Mouse (Mus musculus): Measurements from ENCODE around the gene Sgsm3. TPM values are rescaled to one million over a fixed set of nuclear protein-coding genes. Genes with fewer than 3 reads are reported as not detected.
A peak's percentile ranks its signal among the peaks of the same experiment; 100 is the strongest.

Sgsm3 gene
- polyA plus RNA-seq, 1 experiment from 2014 or later, result 52.5 TPM

GRCm38 (mm10) chr15:81032941-81033629 is 55.5 kb downstream of the Sgsm3 start:
- no peaks in the 10 kb centered on the region for H3K9me3 ChIP-seq
- ATAC-seq, result no peak
- H3K4me1 ChIP-seq (replicated peaks), result peaks cover 26% of the 10 kb centered on the region
- 52% methylated on average over 8 of the region's 9 CpGs for WGBS
- H3K36me3 ChIP-seq, result no peaks in the 10 kb centered on the region
- no peaks in the 10 kb centered on the region for H3K27me3 ChIP-seq
- H3K4me2 ChIP-seq (replicated peaks), result no peak overlapping the region
- no peak overlapping the region for H3K4me3 ChIP-seq (replicated peaks)
- no peak overlapping the region for H3K9ac ChIP-seq (replicated peaks)
- H3K27ac ChIP-seq, result no peak overlapping the region

- no peak for ATAC-seq
- H3K27me3 ChIP-seq, result no peaks in the 10 kb centered on the region
- H3K4me1 ChIP-seq (replicated peaks), result peaks cover 26% of the 10 kb centered on the region
- H3K9me3 ChIP-seq, result no peaks in the 10 kb centered on the region
- H3K4me3 ChIP-seq (replicated peaks), result no peak overlapping the region
- H3K36me3 ChIP-seq, result no peaks in the 10 kb centered on the region
- H3K9ac ChIP-seq (replicated peaks), result no peak overlapping the region
- no peak overlapping the region for H3K27ac ChIP-seq
- 82% methylated on average over 6 of the region's 6 CpGs for WGBS
- no peak overlapping the region for H3K4me2 ChIP-seq (replicated peaks)
Observed at GRCm38 (mm10) chr15:81034119-81034518, 56.6 kb downstream of the Sgsm3 start.

- Histone ChIP-seq H3K4me3 (replicated peaks) (no peak overlapping the region), H3K27ac (no peak overlapping the region)
Observed at GRCm38 (mm10) chr15:81035417-81036162, 58.0 kb downstream of the Sgsm3 start.

GRCm38 (mm10) chr15:81038419-81038818 is 60.9 kb downstream of the Sgsm3 start:
- Histone ChIP-seq H3K4me1 (replicated peaks) (peaks cover 30% of the 10 kb centered on the region), H3K9ac (replicated peaks) (no peak overlapping the region), H3K4me3 (replicated peaks) (no peak overlapping the region), H3K27ac (no peak overlapping the region), H3K4me2 (replicated peaks) (no peak overlapping the region), H3K27me3 (no peaks in the 10 kb centered on the region), H3K36me3 (0 out of 2 replicates have a peak, but pooled peaks cover under 1% of the 10 kb centered on the region), H3K9me3 (no peaks in the 10 kb centered on the region)
- WGBS, result 92% methylated on average over 5 of the region's 5 CpGs
- no peak for ATAC-seq

More at GRCm38 (mm10) chr15:81035417-81036162, 58.0 kb downstream of the Sgsm3 start:
- no peaks in the 10 kb centered on the region for H3K27me3 ChIP-seq
- no peaks in the 10 kb centered on the region for H3K9me3 ChIP-seq
- ATAC-seq, result no peak
- peaks cover 26% of the 10 kb centered on the region for H3K4me1 ChIP-seq (replicated peaks)
- no peak overlapping the region for H3K9ac ChIP-seq (replicated peaks)
- 74% methylated on average over 12 of the region's 12 CpGs for WGBS
- no peaks in the 10 kb centered on the region for H3K36me3 ChIP-seq
- H3K4me2 ChIP-seq (replicated peaks), result no peak overlapping the region

DNA sequence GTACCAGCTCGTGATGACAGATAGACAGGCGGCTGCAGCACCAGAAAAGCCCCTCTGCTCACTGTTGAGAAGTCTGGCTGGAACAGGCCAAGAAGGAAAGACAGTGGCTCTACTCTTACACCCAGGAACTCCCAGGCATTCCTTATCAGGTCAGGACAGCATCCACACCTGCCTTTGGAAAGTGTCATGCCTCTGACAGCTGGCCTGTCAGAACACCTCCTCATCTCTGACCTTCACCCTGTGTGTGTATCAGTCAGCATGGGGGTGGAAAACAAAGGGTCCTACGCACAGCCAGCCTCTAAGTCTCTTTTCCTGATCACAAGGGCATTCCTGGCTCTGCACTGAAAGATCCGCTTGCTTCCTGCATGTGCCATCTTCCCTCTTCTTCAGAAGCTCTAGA is 64.2 kb downstream of the Sgsm3 start:
- Histone ChIP-seq H3K27me3 (no peaks in the 10 kb centered on the region), H3K4me2 (replicated peaks) (no peak overlapping the region), H3K9me3 (no peaks in the 10 kb centered on the region), H3K27ac (peak overlapping the region; percentile 25), H3K9ac (replicated peaks) (0 out of 2 replicates have a peak overlapping the region, but pooled peaks have one; percentile 23), H3K4me3 (replicated peaks) (no peak overlapping the region), H3K36me3 (peaks cover 17% of the 10 kb centered on the region), H3K4me1 (replicated peaks) (peaks cover 12% of the 10 kb centered on the region)
- no peak for ATAC-seq
- 75% methylated on average over 4 of the region's 4 CpGs for WGBS

GRCm38 (mm10) chr15:81042276-81042931 is 64.8 kb downstream of the Sgsm3 start:
- Histone ChIP-seq H3K9ac (replicated peaks) (no peak overlapping the region), H3K36me3 (peaks cover 17% of the 10 kb centered on the region), H3K4me1 (replicated peaks) (peaks cover 13% of the 10 kb centered on the region), H3K9me3 (no peaks in the 10 kb centered on the region), H3K27me3 (no peaks in the 10 kb centered on the region), H3K4me2 (replicated peaks) (no peak overlapping the region), H3K4me3 (replicated peaks) (no peak overlapping the region), H3K27ac (no peak overlapping the region; the same call in 1 of the 2 replicates)
- no peak for ATAC-seq
- WGBS, result 53% methylated on average over 13 of the region's 13 CpGs

DNA sequence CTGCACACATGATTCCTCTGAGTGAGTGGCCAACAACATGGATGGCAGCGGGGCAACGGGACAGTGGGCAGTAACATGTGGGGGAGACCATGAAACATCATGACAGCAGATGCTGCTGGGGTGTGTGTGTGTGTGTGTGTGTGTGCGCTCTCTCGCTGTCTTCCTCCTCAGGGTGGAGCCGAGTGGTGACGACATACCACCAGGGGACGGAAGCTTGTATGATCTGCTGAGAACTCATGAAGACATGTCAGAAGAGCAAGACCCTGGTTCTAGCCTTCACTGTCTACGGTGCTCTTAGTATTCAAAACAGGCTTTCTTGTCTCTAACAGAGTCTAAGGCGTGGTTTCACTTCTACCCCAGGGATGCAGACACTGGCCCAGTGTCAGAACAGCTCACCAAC is 66.9 kb downstream of the Sgsm3 start:
- no peak overlapping the region for H3K4me3 ChIP-seq (replicated peaks)
- H3K27ac ChIP-seq, result no peak overlapping the region
- peaks cover 16% of the 10 kb centered on the region for H3K4me1 ChIP-seq (replicated peaks)
- WGBS, result 96% methylated on average over 9 of the region's 9 CpGs
- no peaks in the 10 kb centered on the region for H3K9me3 ChIP-seq
- H3K36me3 ChIP-seq, result peaks cover 17% of the 10 kb centered on the region
- no peak overlapping the region for H3K9ac ChIP-seq (replicated peaks)
- ATAC-seq, result no peak
- no peaks in the 10 kb centered on the region for H3K27me3 ChIP-seq
- H3K4me2 ChIP-seq (replicated peaks), result no peak overlapping the region

DNA sequence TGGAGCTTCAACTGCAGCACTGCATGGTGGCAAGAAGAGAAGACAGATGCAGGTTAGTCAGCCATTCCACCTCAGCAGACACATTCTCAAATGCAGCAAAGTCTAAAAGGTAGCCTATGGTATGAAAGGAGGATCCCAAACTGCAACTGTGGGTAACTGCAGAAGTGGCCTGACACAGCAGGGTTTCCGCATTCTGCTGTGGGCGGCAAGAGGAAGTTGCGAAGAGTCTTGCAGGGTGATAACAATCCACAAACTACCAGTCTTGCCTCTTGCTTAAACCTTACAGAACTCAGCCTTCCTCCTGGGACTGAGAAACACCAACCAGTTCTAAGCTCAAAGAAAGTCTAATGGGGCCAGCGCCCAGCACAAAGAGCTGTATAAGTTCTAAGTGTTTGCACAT is 67.8 kb downstream of the Sgsm3 start:
- H3K27ac ChIP-seq, result no peak overlapping the region
- H3K9me3 ChIP-seq, result no peaks in the 10 kb centered on the region
- H3K36me3 ChIP-seq, result peaks cover 17% of the 10 kb centered on the region
- no peak overlapping the region for H3K9ac ChIP-seq (replicated peaks)
- WGBS, result 93% methylated on average over 4 of the region's 4 CpGs
- no peak for ATAC-seq
- H3K4me3 ChIP-seq (replicated peaks), result no peak overlapping the region
- H3K27me3 ChIP-seq, result no peaks in the 10 kb centered on the region
- peaks cover 16% of the 10 kb centered on the region for H3K4me1 ChIP-seq (replicated peaks)
- H3K4me2 ChIP-seq (replicated peaks), result no peak overlapping the region

GRCm38 (mm10) chr15:81046061-81046460 is 68.5 kb downstream of the Sgsm3 start:
- no peaks in the 10 kb centered on the region for H3K27me3 ChIP-seq
- H3K4me2 ChIP-seq (replicated peaks), result no peak overlapping the region
- peaks cover 17% of the 10 kb centered on the region for H3K36me3 ChIP-seq
- H3K4me3 ChIP-seq (replicated peaks), result no peak overlapping the region
- H3K27ac ChIP-seq, result no peak overlapping the region
- H3K4me1 ChIP-seq (replicated peaks), result peaks cover 16% of the 10 kb centered on the region
- no peaks in the 10 kb centered on the region for H3K9me3 ChIP-seq
- WGBS, result 96% methylated on average over 7 of the region's 7 CpGs
- no peak overlapping the region for H3K9ac ChIP-seq (replicated peaks)
- ATAC-seq, result no peak

DNA sequence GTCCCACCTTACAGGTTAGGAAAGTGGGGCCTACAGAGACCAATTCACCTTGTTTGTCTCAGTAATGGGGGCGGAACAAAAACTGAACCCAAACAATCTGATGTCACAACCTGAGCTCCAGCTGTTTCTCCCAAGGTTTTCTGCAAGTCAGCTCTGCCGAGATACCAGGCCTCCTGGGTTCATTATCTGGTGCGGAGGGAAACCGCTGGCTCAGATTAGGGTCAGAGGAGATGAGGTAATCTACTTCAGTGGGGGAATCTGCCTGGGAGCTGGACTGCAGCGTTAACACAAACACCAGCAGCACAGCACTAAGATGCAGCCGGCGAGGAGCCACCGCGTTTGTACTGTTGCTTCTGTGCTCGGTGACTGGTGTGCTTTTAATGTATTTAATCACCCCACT is 69.9 kb downstream of the Sgsm3 start:
- peaks cover 17% of the 10 kb centered on the region for H3K36me3 ChIP-seq
- ATAC-seq, result no peak
- H3K27ac ChIP-seq, result no peak overlapping the region
- H3K9me3 ChIP-seq, result no peaks in the 10 kb centered on the region
- H3K9ac ChIP-seq (replicated peaks), result no peak overlapping the region
- no peak overlapping the region for H3K4me2 ChIP-seq (replicated peaks)
- H3K4me1 ChIP-seq (replicated peaks), result peaks cover 7% of the 10 kb centered on the region; the same call in 1 of the 2 replicates
- 58% methylated on average over 10 of the region's 10 CpGs for WGBS
- no peak overlapping the region for H3K4me3 ChIP-seq (replicated peaks)
- H3K27me3 ChIP-seq, result no peaks in the 10 kb centered on the region

DNA sequence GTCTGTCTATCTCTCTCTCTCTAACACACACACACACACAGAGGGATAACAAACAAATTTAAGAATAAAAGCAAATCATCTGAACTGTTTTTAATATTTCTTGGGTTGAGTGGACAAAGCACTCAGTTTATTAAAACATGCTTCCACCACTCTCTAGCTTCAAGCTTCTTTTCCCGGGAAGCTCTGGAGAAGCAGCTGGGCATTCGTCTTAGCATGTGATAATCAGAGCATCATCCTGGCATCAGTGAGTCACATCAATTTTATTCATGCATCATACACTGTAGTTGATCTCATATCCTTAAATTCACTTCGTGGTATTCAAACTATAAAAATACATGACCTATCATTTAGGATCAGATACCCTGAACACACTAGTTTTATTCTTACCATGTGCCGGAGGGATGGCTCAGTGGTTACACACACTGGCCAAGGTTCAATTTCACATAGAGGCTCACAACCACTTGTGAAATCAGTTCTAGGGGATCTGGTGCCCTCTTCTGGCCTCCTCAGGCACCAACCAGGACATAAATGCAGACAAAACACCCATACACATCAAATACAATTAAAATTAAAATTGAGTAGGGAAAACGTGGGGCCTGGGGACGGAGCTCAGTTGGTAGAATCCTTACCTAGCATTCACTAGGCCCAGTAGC is 72.0 kb downstream of the Sgsm3 start:
- 80% methylated on average over 6 of the region's 6 CpGs for WGBS
- Histone ChIP-seq H3K4me2 (replicated peaks) (no peak overlapping the region), H3K36me3 (0 out of 2 replicates have a peak, but pooled peaks cover 7% of the 10 kb centered on the region), H3K9ac (replicated peaks) (no peak overlapping the region), H3K4me1 (replicated peaks) (peaks cover 4% of the 10 kb centered on the region; the same call in 1 of the 2 replicates), H3K27me3 (no peaks in the 10 kb centered on the region), H3K4me3 (replicated peaks) (no peak overlapping the region), H3K9me3 (no peaks in the 10 kb centered on the region), H3K27ac (no peak overlapping the region)
- ATAC-seq, result no peak

All from midbrain, embryonic 13.5 days (tissue).